Mouse (Mus musculus): ENCODE measurements around the gene Tjp1. TPM values are rescaled to one million over a fixed set of nuclear protein-coding genes. Genes with fewer than 3 reads are reported as not detected.

Gene Tjp1
- polyA plus RNA-seq, 1 experiment: 2.3 TPM

DNA sequence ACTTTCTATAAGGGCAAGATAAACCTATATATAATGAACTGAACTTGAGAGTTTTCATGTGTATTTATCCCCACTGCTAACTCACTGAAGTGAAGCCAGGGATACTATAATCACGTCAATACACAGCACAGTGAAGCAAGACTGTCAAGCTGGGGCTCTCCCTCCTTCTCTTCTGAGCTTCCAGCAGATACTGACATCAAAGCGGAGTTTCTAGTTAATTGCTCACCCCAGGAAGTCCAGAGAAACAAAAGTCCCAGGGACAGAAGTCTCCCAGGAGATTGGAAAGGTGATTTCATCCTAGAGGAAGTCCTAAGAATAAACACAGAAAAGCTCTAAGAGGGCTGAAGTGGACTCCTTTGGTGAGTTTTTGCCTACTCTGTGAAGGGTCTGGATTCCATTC is 132.9 kb downstream of the Tjp1 start:
- H3K4me3 ChIP-seq (ENCODE audit: extremely low read depth, insufficient read depth, insufficient read length): no peak overlapping the region
- H3K36me3 ChIP-seq (ENCODE audit: control insufficient read depth, insufficient read depth, low read length): no peaks in the 10 kb centered on the region
- TF ChIP-seq POLR2A (IDR thresholded peaks at IDR 0.05; ENCODE audit: low read depth, low read length): no peak
- no peak for TF ChIP-seq CTCF (IDR thresholded peaks at IDR 0.05; ENCODE audit: extremely low read depth, insufficient read depth, insufficient read length, insufficient replicate concordance)
- no peak overlapping the region for H3K27ac ChIP-seq (ENCODE audit: insufficient read depth, low read length)
- peaks cover 2% of the 10 kb centered on the region; the same call in 1 of the 2 replicates for H3K27me3 ChIP-seq (ENCODE audit: control insufficient read depth, insufficient read depth, low read length)
- no peak for DNase-seq (ENCODE audit: low read depth in 1 of 2, low spot score in 2 of 2)
- no peaks in the 10 kb centered on the region for H3K4me1 ChIP-seq (ENCODE audit: control insufficient read depth, insufficient read depth, insufficient read length)
- WGBS: 71% methylated on average over 2 of the region's 2 CpGs

DNA sequence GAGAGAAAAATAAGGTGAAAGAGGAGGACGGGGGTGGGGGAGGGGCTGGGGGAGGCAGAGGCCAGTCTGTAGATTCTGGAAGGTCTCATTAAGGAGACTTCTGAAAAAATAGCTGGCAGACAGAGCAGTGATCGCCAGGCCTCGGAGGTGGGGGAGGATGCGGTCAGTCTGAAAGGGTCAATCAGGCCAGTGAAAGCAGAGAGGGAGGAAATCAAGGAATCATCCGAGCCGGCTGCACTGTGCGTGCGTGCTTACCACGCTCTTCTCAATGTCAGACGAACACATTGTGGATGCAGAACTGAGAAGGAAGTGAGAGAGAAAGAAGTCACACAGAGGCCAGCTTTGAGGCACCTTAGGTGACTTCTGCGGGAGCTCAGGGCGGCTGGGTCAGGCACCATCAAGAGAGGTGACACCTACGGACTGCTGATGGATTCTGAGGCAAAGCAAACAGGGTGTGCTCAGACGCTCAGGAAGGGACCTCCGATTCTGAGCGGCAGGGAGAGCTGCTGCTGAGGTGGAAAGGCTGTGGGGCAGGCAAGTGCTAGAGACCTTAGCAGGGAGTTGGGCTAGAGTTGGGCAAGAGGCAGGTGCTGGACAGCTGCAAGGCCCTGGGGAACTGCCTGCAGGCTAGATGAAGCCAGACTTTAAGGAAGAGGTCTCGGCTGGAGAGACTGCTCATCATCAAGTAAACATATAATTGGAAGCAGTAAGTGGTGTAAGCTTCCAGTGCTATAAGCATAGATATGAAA is 133.7 kb downstream of the Tjp1 start:
- TF ChIP-seq CTCF (IDR thresholded peaks at IDR 0.05; ENCODE audit: extremely low read depth, insufficient read depth, insufficient read length, insufficient replicate concordance): no peak
- no peak for TF ChIP-seq POLR2A (IDR thresholded peaks at IDR 0.05; ENCODE audit: low read depth, low read length)
- peaks cover 2% of the 10 kb centered on the region; the same call in 1 of the 2 replicates for H3K27me3 ChIP-seq (ENCODE audit: control insufficient read depth, insufficient read depth, low read length)
- no peaks in the 10 kb centered on the region for H3K36me3 ChIP-seq (ENCODE audit: control insufficient read depth, insufficient read depth, low read length)
- H3K4me3 ChIP-seq (ENCODE audit: extremely low read depth, insufficient read depth, insufficient read length): no peak overlapping the region
- H3K4me1 ChIP-seq (ENCODE audit: control insufficient read depth, insufficient read depth, insufficient read length): no peaks in the 10 kb centered on the region
- no peak overlapping the region for H3K27ac ChIP-seq (ENCODE audit: insufficient read depth, low read length)
- WGBS: 17% methylated on average over 17 of the region's 17 CpGs
- no peak for DNase-seq (ENCODE audit: low read depth in 1 of 2, low spot score in 2 of 2)

DNA sequence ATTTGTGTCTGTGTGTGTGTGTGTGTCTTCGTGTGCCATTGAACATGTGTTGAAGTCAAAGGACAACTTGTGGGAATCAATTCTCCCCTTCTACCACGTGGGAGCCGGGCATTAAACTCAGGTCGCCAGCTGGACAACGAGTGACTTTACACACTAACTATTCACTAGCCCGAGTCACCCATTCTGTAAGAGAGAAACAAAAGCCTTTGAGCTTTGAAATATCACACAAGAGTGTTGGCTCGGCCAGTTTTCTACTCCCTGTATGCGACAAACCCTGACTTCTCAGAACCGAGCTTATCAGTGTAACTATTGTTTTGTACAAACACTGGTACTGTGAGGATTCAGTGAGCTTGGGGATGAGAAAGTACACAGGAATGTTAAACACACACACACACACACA is 134.6 kb downstream of the Tjp1 start:
- 63% methylated on average over 9 of the region's 9 CpGs for WGBS
- H3K27ac ChIP-seq (ENCODE audit: insufficient read depth, low read length): no peak overlapping the region
- H3K36me3 ChIP-seq (ENCODE audit: control insufficient read depth, insufficient read depth, low read length): no peaks in the 10 kb centered on the region
- TF ChIP-seq CTCF (IDR thresholded peaks at IDR 0.05; ENCODE audit: extremely low read depth, insufficient read depth, insufficient read length, insufficient replicate concordance) (no peak), POLR2A (IDR thresholded peaks at IDR 0.05; ENCODE audit: low read depth, low read length) (no peak)
- no peak overlapping the region for H3K4me3 ChIP-seq (ENCODE audit: extremely low read depth, insufficient read depth, insufficient read length)
- no peak for DNase-seq (ENCODE audit: low read depth in 1 of 2, low spot score in 2 of 2)
- no peaks in the 10 kb centered on the region for H3K4me1 ChIP-seq (ENCODE audit: control insufficient read depth, insufficient read depth, insufficient read length)
- H3K27me3 ChIP-seq (ENCODE audit: control insufficient read depth, insufficient read depth, low read length): peaks cover 2% of the 10 kb centered on the region; the same call in 1 of the 2 replicates

DNA sequence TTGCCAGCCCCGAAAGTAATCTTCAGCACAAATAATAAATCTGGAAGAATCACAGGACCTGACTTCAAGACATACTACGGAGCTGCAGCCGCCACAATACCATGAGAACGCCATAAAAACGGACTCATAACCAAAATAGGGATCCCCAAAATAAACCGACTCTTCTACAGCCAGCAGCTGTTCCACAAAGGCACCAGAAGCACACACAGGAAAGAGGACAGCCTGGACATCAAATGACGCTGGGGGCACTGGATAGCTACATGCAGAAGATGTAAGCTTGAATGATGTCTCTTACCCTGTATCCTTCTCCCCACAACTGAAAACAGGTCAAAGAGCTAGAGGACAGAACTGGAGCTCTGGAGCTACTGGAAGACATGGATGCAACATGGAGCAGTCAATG is 138.0 kb downstream of the Tjp1 start:
- Histone ChIP-seq H3K27me3 (ENCODE audit: control insufficient read depth, insufficient read depth, low read length) (peaks cover 2% of the 10 kb centered on the region; the same call in 1 of the 2 replicates), H3K36me3 (ENCODE audit: control insufficient read depth, insufficient read depth, low read length) (no peaks in the 10 kb centered on the region), H3K27ac (ENCODE audit: insufficient read depth, low read length) (no peak overlapping the region), H3K4me3 (ENCODE audit: extremely low read depth, insufficient read depth, insufficient read length) (no peak overlapping the region), H3K4me1 (ENCODE audit: control insufficient read depth, insufficient read depth, insufficient read length) (no peaks in the 10 kb centered on the region)
- DNase-seq (ENCODE audit: low read depth in 1 of 2, low spot score in 2 of 2): no peak
- WGBS: 84% methylated on average over 7 of the region's 7 CpGs
- TF ChIP-seq POLR2A (IDR thresholded peaks at IDR 0.05; ENCODE audit: low read depth, low read length) (no peak), CTCF (IDR thresholded peaks at IDR 0.05; ENCODE audit: extremely low read depth, insufficient read depth, insufficient read length, insufficient replicate concordance) (no peak)

DNA sequence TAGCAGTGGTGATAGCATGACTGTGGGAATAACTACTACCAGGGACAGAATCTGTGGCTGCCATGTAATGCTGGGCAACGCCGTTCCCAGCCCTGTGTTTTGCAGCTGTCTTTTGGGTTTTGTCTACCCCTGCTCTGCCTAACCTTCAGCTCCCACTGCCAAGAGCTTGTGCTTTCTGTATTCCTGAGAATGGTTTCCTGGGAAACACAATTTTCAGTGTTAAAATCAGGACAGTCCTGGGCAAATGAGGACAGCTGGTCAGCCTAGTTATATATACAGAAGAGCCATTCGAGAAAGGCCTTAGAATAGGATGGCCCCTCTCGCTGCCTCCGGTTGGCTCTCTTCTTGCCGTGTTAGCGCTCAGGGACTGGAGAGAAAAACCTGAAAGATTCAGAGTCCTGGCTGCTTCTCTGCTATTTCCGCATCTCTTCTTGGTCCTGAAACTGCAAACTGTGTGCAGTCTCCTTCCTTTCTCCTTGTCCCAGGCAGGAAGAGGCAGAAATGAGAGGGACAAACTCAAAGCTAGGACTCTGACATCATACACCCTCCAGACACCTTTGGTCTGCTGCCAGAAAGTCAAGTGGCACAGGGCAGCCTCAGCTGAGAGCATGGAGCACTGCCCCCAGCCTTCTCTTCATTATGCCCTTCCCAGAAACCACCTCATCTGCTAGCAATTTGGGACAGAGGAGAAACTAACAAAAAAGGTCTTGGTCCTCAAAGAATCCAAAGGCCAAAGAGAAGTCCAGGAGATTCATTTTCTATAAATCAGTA is 139.2 kb downstream of the Tjp1 start:
- Histone ChIP-seq H3K4me3 (ENCODE audit: extremely low read depth, insufficient read depth, insufficient read length) (no peak overlapping the region), H3K27me3 (ENCODE audit: control insufficient read depth, insufficient read depth, low read length) (no peaks in the 10 kb centered on the region), H3K36me3 (ENCODE audit: control insufficient read depth, insufficient read depth, low read length) (no peaks in the 10 kb centered on the region), H3K4me1 (ENCODE audit: control insufficient read depth, insufficient read depth, insufficient read length) (no peaks in the 10 kb centered on the region), H3K27ac (ENCODE audit: insufficient read depth, low read length) (no peak overlapping the region)
- no peak for DNase-seq (ENCODE audit: low read depth in 1 of 2, low spot score in 2 of 2)
- no peak for TF ChIP-seq CTCF (IDR thresholded peaks at IDR 0.05; ENCODE audit: extremely low read depth, insufficient read depth, insufficient read length, insufficient replicate concordance)
- no peak for TF ChIP-seq POLR2A (IDR thresholded peaks at IDR 0.05; ENCODE audit: low read depth, low read length)
- 89% methylated on average over 8 of the region's 8 CpGs for WGBS

DNA sequence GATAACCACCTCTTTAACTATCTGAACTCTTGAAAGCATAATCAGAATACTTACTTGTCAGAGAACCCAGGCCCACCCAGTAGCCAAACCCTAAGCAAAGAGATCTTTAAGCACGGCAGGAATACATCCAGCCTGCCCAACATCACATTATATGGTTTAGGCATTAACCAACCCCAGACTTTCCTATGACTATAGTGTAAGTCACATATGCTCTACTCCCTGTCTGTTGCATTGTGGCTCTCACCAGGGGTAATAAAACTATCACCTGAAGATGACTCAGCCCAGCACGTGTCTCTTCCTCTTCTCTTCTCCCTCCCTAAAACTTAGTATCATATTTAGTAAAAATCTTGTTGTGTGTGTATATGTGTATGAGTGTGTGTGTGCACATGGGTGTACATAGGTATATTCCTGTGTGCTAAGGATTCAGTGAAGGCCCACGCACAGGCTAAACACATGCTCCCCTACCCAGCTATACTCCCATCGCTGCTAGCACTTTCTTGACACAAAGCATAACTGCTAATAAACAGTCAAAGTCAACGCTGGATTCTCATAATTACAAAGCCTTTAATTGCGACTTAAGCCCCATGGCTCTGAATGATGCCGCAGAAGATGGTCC is 139.9 kb downstream of the Tjp1 start:
- no peak for DNase-seq (ENCODE audit: low read depth in 1 of 2, low spot score in 2 of 2)

More for the DNA sequence above, 139.9 kb downstream of the Tjp1 start:
- H3K27me3 ChIP-seq (ENCODE audit: control insufficient read depth, insufficient read depth, low read length): no peaks in the 10 kb centered on the region
- 89% methylated on average over 7 of the region's 7 CpGs for WGBS
- TF ChIP-seq POLR2A (IDR thresholded peaks at IDR 0.05; ENCODE audit: low read depth, low read length) (no peak), CTCF (IDR thresholded peaks at IDR 0.05; ENCODE audit: extremely low read depth, insufficient read depth, insufficient read length, insufficient replicate concordance) (no peak)
- no peak overlapping the region for H3K4me3 ChIP-seq (ENCODE audit: extremely low read depth, insufficient read depth, insufficient read length)
- no peaks in the 10 kb centered on the region for H3K36me3 ChIP-seq (ENCODE audit: control insufficient read depth, insufficient read depth, low read length)
- H3K4me1 ChIP-seq (ENCODE audit: control insufficient read depth, insufficient read depth, insufficient read length): no peaks in the 10 kb centered on the region
- H3K27ac ChIP-seq (ENCODE audit: insufficient read depth, low read length): no peak overlapping the region
